Mouse (Mus musculus) CH12.LX (cell line): ENCODE data around the gene H1foo.

Experiments used
- CTCF ChIP-seq, 2 experiments: IDR thresholded peaks in 1 of 2; conservative IDR thresholded peaks in 1 of 2; 2 replicates each; pipeline ENCODE4 v1.5.1; 2011 to 2012; ENCODE audit warnings: low read depth in 2 of 2, low read length in 2 of 2, improper control_type of control experiment in 1 of 2, inconsistent platforms in 1 of 2, mild to moderate bottlenecking in 1 of 2, moderate library complexity in 1 of 2
- MAX ChIP-seq: IDR thresholded peaks from 2 replicates; pipeline ENCODE4 v1.6.1; 2011; ENCODE audit warnings: low read length, improper control_type of control experiment

DNA sequence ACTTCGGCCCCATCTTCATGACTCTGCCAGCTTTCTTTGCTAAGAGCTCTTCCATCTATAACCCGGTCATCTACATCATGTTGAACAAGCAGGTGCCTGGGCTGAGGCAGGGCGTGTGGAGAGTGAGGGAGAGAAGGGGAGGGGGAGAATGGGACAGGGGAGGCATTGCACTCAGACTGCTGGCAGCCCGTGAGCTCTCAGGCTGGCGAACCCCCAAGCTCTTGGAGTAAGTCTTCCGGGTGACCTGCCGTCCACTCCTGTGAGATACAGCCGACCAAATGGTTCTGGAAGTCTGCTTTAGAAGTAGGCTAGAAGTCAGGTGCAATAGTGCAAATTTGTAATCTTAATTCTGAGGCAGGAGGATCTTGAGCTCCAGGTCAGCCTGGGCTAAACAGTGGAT, 9.2 kb upstream of the H1foo start:
- TF ChIP-seq MAX (no peak), CTCF (conservative IDR thresholded peaks at IDR 0.05 in 1 of 2, IDR thresholded peaks at IDR 0.05 in 1 of 2; ENCODE audit: low read depth in 2 of 2, low read length in 2 of 2) (no peak)
